Mouse (Mus musculus): ENCODE measurements at regions not wholly inside any gene's neighbourhood (a gene's known extent, or its start where the extent isn't known, plus 50 kb on each side); places are given as distances from the start of the nearest gene placed in this dataset.

DNA sequence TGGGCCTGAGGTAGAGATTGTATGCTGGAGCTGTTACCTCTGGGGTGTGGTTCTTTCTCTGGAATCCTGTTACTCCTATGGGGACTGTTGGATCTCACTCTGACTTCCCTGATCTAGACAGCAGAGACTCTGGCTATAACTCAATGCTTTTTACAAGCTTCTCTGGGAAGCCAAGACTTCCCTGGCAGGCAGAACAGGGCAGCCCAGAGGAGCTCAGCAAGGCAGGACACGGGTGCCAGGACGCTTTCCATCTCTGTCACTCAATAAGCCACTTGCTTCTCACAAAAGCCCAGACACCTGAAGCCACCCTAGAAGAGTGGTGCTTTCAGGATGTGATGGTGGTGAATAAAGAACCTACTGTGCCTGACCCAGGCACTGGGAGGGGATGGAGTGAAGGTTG lies 174.0 kb downstream of the Cyp26b1 start:
- TF ChIP-seq CTCF (IDR thresholded peaks at IDR 0.05; ENCODE audit: borderline replicate concordance, extremely low read depth, insufficient read depth, insufficient read length) (no peak), POLR2A (IDR thresholded peaks at IDR 0.05; ENCODE audit: borderline replicate concordance, extremely low read depth, insufficient read depth, insufficient read length, poor library complexity, severe bottlenecking) (no peak)
